Mouse (Mus musculus): ENCODE data around the gene Fryl.

The Fryl gene

GRCm38 (mm10) chr5:73194083-73194570 is 62.3 kb downstream of the Fryl start:
- DNase-seq (ENCODE audit: low read depth): no peak

DNA sequence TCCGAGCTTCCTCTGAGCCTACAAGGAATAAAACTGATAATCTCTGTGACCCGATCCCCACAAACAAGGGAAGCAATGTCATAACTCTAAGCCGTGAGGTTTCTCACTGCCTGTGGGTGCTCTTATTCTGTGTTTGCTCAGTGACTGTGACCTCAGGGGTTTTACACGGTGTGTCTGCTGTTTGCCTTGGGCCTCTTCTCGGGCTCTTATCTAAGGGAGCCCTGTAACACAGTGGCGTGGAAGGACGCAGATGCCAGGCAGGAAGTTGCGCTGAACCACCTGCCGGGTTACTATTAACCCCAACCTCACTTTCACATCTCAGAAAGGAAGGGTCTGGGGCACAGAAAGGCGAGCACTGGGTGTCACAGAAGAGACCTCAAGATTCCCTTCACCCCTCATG is 62.8 kb downstream of the Fryl start:
- no peak for DNase-seq (ENCODE audit: low read depth)

GRCm38 (mm10) chr5:73192870-73193576 is 63.4 kb downstream of the Fryl start:
- DNase-seq (ENCODE audit: low read depth): no peak

DNA sequence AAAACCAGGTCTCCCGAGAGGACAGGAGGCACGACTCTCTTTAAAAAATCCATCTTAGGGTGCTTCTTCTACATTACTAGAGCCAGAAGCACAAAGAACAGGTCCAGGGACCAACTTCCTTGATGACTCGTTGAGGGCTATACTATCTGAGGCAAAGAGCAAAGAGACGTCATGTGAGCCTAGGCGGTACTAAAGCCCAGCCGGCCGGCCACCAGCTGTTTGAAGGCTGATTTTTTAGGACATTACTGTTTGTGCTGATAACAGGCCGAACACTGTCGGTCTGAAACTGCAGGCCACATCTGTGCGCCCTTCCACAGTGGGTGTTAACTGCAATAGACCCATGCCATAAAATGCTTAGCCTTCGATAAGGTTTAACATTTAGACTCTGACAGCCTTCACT is 64.7 kb downstream of the Fryl start:
- no peak for DNase-seq (ENCODE audit: low read depth)

DNA sequence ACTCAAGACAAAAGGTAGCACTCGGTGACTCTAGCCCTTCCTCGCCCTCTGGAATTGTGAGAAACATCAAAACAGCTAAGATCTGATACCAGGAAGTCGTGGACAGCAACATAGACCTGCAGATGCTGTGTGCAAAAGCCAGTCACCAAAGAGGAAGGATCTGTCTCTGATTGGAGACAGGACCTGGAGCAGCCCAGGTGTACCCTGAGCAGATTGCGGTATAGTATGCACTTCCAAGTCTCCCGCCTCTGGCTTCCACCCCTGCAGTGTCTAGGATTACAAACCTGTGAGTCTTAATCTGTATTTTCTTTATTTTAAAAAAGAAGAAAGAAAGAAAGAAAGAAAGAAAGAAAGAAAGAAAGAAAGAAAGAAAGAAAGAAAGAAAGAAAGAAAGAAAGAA is 66.3 kb downstream of the Fryl start:
- DNase-seq (ENCODE audit: low read depth): no peak

GRCm38 (mm10) chr5:73189443-73190160 is 66.8 kb downstream of the Fryl start:
- DNase-seq (ENCODE audit: low read depth): no peak

- DNase-seq (ENCODE audit: low read depth): no peak
Measured at GRCm38 (mm10) chr5:73188576-73188975, 67.8 kb downstream of the Fryl start.

DNA sequence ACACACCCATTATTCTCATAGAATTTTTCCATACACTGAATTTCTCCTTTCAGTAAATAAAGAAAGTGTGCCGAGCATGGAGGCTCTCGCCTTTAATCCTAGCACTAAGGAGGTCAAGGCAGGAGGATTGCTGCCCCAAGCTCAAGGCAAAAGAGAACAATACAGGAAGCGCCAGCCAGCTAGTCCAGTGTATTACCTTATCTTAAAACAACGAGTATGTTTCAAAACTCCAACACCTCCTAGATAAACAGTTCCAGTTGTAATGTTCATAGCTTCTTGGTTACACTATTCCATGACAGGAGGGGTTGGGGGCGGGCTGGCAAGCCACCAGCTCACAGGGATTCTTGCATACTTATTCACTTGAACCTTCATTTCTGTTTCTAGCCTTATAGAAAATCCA is 68.3 kb downstream of the Fryl start:
- DNase-seq (ENCODE audit: low read depth): no peak

- no peak for DNase-seq (ENCODE audit: low read depth)
Measured at GRCm38 (mm10) chr5:73186912-73187311, 69.5 kb downstream of the Fryl start.

- no peak for DNase-seq (ENCODE audit: low read depth)
Measured at GRCm38 (mm10) chr5:73185424-73185823, 71.0 kb downstream of the Fryl start.

- no peak for DNase-seq (ENCODE audit: low read depth)
Measured at GRCm38 (mm10) chr5:73182701-73183447, 73.5 kb downstream of the Fryl start.

GRCm38 (mm10) chr5:73182191-73182590 is 74.2 kb downstream of the Fryl start:
- DNase-seq (ENCODE audit: low read depth): no peak

DNA sequence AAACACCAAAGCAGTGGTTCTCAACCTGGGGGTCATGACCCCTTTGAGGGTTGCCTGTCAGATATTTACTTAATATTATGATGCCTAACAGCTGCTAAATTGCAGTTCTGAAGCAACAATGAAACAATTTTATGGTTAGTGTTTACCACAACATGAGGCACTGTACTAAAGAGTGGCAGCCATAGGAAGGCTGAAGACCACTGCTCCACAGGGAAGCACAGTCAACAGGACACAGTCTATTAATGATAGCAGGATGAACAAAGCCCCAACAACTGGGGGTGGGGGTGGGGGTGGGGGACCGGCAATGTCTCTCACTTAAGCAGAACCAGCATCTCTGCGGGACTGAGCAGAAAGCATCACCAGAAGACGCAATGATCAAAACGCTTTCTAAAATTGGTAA is 80.1 kb downstream of the Fryl start:
- DNase-seq (ENCODE audit: low read depth): no peak

- no peak for DNase-seq (ENCODE audit: low read depth)
Measured at GRCm38 (mm10) chr5:73175377-73176147, 80.9 kb downstream of the Fryl start.

- DNase-seq (ENCODE audit: low read depth): no peak
Measured at GRCm38 (mm10) chr5:73171876-73172480, 84.4 kb downstream of the Fryl start.

- DNase-seq (ENCODE audit: low read depth): no peak
Measured at GRCm38 (mm10) chr5:73171203-73171602, 85.2 kb downstream of the Fryl start.

GRCm38 (mm10) chr5:73168769-73169272 is 87.6 kb downstream of the Fryl start:
- DNase-seq (ENCODE audit: low read depth): peak; percentile 25

DNA sequence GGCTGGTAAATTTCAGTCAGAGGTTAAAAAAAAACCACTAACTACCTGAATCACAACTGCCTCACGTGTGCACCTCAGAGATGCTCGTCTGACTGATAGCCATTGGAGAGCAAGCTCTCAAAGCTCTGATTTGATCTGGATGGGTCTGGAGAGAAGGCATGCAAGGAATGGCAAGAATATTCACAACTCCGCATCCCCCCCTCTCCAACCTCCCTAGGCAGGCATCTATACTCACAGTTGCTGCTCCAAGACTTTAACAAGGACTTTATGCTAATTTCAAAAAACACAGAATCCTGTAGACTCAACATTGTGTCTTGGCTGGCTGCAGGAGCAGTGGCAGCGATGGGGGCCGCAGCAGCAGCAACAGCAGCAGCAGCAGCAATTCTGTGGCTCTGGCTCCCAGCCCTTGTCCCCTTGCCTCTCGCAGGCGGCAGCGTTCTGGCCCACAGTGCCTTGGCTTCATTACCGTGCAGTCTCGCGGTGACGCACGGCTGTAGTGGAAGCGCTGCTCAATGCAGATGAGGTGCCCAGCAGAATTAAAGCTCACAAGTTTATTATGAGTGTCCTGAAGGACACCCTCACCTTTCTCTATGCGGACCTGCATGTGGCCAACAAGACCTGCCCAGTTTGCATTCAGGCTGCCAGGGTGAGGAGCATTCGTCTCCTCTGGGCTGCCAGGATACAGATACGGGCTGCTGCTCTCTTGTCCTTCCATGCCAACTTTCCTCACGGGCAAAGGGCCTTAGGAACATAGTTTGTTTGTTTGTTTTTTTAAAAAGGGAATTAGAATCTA is 88.2 kb downstream of the Fryl start:
- no peak for DNase-seq (ENCODE audit: low read depth)

DNA sequence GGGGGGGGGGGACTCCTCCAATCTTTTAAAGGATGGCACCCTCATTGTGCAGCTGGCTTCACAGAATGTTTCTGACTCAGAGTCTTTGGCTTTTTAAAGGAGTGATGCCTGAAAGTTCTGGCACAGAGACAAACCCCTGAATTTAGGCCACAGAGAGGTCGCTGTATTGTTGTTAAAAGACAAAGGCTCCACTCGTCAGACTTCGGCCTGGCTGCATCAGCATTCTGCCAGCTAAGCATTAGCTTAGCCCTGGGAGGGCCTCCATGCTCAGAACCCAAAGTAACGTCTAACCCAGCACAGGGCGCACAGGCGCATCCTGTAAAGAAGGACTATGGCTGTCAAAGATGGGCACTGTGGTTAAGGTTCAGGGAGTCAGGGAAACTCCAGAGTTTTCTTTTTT is 92.4 kb downstream of the Fryl start:
- no peak for DNase-seq (ENCODE audit: low read depth)

DNA sequence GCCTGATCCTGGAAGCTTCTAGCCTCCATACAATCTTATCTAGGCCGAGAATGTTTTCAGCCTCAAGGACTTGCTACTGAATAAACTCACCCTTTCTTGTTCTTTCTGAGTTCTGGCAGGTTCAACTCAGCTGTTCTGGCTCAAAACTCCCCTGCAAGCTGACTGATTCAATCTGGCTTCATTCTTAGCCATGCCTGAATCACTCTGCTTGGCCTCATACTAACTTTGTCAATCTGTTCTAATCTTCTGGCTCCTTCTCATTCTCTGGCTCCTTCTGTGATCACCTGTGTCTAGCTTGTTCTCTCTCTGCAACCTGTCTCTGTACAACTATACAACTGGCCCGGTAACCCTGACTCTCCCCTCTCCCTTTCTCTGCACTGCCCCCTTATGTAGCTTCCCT is 93.9 kb downstream of the Fryl start:
- DNase-seq (ENCODE audit: low read depth): no peak

DNA sequence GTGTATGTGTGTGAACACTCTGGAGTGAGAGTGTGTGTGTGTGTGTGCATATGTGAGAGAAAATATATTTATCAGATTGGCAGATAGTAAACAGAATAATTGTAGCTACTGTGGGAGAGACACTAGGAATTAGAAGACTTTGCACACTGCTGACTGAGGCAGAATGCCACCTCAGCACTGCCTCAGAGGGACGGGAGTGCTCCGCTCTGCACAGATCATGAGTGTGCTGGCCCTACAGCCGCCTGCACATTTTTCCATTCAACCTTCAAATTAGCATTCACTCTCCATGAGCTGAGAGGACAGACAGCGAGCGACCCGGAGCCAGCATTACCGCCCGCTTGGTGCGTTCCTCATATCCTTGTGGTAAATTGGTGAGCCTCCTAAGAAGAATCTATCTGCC is 96.0 kb downstream of the Fryl start:
- no peak for DNase-seq (ENCODE audit: low read depth)
